Mouse (Mus musculus): Measurements from ENCODE around the gene Vamp5.

Gene Vamp5

DNA sequence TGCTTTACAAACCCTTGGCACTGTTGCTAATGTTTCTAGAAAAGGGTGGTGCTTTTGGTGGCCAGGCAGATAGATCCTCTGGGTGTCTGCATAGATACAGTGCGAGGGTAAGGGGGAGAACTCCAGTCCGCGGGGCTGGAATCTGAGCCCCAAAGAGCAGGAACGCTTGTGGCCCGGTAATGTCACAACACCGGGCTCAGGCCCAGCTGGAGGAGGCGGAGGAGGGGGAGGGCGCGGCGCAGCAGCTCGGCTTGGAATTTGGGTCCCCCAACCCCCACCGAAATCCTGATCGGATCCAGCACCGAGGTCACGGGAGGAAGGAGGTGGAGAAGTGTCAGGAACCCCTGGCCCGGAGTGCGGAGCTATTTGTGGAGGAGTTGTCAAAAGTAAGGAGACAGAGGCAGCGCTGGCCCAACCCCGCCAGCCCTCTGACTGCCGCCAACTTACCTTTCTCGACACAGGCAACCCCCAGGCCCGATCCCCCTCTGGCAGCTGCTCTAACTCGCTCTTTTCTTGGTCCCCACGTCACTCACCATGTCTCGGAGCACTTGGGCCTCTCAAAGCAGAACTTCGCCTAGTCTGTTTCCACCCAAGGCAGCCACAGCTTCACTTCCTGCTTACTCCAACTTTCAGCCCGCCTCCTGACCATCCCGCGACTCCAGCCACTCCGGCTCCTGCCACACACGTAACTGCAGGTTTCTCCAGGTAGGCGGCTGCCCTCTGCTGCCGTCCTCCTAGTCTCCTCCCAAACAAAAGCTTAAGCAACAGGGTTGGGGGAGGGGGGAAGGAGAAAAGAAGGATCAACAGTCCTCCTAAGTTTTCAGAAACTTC is 9.9 kb upstream of the Vamp5 start, which contains the start of gene Vamp8:
Gene Vamp8, minus strand, starts transcription at position 763 of the 831 bp plus-strand sequence.
- peak; percentile 56 for DNase-seq (ENCODE audit: low spot score)

DNA sequence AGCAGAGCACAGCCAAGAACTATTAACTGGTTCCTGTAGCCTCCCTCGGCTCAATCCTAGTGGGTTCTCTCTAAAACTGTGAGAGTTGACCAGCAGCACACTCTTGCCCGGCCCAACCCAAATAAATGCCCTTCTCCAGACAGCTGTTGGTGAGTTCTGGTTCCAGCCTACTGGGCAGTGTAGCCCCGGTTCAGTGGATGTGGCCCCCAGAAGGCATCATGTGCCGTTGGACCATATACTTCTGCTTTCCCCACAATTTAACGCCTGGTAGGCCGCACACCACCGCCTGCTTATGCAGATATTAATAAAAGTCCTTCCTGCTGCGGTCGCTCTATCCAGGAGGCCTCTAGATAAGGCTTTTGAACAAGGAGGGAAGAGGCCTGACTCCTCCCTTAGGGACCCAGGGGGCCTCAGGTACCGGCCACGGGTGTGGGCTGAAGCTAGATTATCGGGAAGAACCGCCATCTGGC is 9.2 kb upstream of the Vamp5 start:
- peak; percentile 46 for DNase-seq (ENCODE audit: low spot score)

- no peak for DNase-seq (ENCODE audit: low spot score)
These were observed 8.6 kb upstream of the Vamp5 start for GRCm38 (mm10) chr6:72388791-72389329.

GRCm38 (mm10) chr6:72388266-72388665 is 8.0 kb upstream of the Vamp5 start:
- no peak for DNase-seq (ENCODE audit: low spot score)

DNA sequence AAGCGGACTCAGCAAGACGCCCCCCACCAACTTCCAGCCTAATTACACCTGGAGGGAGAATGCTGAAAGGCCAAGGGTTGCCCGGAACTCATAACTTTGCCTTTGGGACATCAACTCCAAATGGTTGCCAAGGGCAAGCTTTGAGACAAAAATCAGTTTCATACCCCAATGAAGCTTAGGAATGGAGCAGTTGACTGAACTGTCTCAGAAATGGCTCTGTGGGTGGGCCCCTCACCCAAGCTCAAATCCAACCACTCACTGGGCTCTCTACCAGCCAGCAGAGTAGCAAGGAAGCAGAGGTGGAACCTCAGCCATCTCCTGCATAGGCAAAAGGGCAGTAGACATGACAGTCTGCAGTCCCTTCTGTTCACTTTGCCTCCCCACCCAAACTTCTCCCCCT is 7.5 kb upstream of the Vamp5 start:
- DNase-seq (ENCODE audit: low spot score), result no peak

DNA sequence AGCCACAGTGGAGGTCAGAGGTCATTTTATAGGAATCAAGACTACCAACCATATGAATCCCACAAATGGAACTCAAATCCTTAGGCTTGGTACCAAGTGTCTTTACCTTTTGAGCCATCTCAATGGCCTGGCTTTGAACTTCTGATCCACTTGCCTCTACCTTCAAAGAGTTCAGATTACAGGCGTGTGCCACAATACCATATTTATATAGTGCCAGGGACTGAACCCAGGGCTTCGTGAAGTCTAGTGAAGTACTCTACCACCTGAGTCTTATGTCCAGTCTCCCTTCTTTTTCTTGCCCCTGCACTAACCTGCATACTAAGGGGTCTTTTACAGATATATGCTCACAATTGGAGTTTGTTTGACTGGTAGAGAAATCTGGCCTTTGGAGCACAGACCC is 6.3 kb upstream of the Vamp5 start:
- no peak for DNase-seq (ENCODE audit: low spot score)

DNA sequence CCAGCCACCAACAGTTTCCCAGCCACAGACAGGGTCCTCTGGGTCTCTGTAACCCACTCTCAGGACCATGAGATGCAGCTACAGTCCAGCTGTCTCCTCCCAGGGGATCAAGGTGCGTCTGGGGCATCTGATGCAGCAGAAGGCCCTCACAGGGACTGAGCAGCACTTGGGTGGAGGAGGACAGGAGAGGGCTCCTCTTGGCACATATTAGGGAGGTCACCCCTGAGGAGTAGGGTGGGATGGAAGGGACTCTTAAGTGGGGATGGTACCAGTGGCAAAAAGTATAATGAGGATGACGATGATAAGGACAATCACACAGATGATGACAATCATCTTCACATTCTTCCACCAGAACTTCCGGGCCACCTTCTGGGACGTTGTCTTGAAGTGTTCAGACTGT is 5.0 kb upstream of the Vamp5 start:
- DNase-seq (ENCODE audit: low spot score), result no peak

DNA sequence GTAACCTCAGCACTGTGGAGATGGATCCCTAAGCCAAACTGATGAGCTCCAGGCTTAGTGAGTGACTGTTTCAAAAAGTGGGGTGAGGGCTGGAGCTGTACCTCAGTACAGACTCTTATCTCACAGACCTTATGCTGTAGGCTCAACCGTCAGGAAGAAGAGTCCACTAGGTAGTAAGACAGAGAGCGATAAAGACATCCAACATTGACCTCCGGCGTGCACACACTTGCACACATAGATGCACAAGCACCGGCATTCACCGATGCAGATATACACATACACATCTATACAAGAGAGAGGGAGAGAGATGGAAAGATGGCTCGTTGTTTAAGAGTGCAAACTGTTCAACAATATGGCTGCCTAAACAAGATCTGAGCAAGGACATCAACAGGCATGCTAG is 3.7 kb upstream of the Vamp5 start:
- DNase-seq (ENCODE audit: low spot score), result no peak

GRCm38 (mm10) chr6:72383142-72383820 is 3.0 kb upstream of the Vamp5 start:
- no peak for DNase-seq (ENCODE audit: low spot score)

- DNase-seq (ENCODE audit: low spot score), result no peak
These were observed 2.2 kb upstream of the Vamp5 start for GRCm38 (mm10) chr6:72382494-72382893.

GRCm38 (mm10) chr6:72379377-72380130 is 714 bp downstream of the Vamp5 start:
- no peak for DNase-seq (ENCODE audit: low spot score)

DNA sequence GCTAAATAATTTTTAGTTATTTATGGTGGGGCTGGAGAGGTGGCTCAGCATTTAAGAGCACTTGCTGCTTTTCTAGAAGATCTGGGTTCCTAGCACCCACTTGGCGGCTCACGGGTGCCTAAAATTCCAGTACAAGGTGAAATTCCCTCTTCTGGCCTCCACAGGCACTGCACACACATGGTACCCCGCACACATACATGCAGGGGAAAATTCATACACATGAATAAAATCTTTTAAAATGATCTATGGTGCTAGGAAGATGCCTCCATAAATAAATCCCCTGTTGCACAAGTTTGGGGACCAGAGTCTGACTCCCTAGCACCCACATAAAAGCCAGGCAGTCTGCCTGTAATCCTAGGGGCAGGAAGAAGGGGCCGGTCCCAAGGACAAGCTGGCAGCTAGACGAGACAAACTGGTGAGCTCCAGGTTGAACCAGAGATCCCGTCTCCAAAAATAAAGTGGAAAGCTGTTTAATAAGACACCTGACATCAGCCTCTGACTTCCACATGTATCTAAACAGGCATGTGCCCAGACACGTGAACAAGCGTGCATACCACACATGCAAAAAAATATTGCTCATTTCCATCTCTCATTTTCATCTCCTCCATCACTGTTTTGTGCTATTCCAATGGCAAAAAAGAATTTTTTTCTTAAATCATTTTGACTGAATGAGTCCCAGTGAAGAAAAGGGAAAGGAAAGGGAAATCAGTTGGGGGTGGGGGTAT is 1.6 kb downstream of the Vamp5 start:
- no peak for DNase-seq (ENCODE audit: low spot score)

DNA sequence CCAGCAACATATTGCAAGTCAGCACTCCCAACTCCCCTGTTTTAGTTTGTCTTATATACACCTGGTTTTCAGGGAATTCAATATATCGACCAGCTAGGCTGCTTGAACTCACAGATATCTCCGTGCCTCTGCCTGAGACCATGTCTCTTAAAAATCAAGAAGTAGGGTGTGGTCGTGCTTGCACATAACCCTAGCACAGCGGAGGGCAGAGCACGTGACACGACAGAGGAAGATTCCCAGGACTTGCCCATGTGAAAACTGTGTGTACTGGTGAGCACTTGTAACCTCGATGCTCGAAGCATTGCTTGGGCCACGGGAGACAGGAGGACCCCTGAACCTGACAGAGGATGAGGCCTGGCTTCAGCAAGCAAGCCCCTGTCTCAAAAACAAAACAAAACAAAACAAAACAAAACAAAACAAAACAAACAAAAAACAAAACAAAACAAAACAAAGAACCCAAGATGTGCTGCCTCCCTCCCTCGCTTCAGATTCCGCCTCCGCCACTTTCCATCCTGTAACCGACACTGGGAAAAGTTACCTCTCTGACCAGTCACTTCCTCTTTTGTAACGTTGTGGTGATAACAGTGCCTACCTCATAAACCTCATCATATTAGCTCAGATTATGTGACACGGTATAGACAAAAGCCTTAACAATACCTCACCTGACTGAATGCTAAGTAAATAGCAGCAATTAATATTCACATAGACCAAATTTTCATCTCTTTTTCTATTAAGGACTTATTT is 5.3 kb downstream of the Vamp5 start:
- no peak for DNase-seq (ENCODE audit: low spot score)

DNA sequence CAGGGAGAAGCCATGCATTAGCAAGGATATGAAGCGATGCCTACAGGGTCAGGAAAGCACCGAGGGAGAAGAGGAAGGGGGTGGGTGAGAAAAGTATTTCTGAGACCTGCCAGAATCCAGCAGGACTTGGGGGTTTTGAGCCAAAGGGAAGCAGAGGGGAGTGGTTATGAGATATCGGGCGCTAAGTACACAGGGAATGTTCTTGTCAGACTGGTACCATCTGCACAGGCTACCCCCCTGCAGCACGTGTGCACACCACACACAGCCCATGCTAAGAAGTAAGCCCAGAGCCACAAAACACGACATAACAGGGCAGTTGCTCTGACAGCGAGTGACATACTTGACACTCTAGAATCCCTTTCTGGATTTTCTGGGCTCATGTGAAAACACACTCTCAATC is 6.1 kb downstream of the Vamp5 start:
- no peak for DNase-seq (ENCODE audit: low spot score)

GRCm38 (mm10) chr6:72373184-72373583 is 7.1 kb downstream of the Vamp5 start:
- no peak for DNase-seq (ENCODE audit: low spot score)

DNA sequence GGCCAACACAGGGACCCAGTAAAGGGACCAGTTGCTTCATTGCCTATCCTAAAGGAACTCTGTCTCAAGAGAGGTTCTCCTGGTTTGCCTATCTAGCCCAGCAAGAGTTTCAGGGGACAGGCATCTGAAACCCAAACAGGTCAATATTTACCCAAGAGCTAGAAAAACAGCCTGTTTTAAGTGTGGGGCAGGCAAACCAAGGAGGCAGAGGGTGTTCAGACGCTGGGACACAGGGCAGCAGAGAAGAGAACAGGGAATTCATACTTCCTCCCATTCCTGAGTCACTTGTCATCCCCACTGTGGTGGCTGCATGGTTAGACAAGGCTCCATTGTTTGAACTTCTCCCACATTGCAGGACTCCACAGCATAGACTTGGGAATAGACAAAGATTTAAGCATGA is 8.7 kb downstream of the Vamp5 start:
- DNase-seq (ENCODE audit: low spot score), result no peak

DNA sequence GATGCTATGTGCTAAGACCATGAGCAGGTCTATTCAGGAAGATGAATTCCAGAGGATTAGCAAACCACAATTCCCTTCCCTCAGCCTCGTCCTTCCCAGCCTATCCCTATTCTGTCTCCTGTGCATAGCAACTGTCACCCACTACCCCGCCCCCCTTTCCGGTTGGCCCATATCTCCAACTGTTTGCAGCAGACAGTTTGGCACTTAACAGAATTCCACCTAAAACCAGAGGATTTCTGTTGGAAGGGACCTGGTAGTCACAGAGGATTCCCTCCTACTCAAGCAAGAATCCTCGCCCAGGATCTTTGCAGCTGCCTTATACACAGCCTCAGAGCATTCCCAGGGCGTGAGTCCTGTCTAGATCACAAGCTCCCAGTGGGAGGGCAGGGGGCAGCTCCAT is 9.1 kb downstream of the Vamp5 start:
- DNase-seq (ENCODE audit: low spot score), result no peak

DNA sequence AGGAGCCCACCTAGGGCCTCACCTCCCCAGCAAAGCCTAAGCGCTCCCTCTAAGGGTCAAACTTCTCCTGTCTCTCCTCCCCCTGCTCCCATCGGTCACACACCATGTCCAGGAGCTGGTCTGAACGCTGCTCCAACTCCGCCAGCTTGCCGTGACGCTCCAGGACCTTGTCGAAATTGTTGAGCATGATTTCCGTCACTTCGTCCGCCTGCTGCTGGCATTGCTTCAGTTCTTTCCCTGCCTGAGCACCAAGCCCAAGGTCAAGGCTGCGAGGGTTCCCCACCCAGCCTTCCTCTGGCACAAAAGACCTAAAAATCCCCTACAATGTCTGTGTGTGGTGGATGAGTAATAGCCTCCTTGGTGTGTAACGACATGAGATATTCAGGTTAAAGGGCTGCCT is 10.2 kb downstream of the Vamp5 start:
- no peak for DNase-seq (ENCODE audit: low spot score)

- DNase-seq (ENCODE audit: low spot score), result no peak
These were observed 10.7 kb downstream of the Vamp5 start for GRCm38 (mm10) chr6:72369557-72369956.

GRCm38 (mm10) chr6:72367460-72367974 is 12.8 kb downstream of the Vamp5 start:
- DNase-seq (ENCODE audit: low spot score), result no peak
